Mouse (Mus musculus): Measurements from ENCODE around the gene Selp.

The Selp gene

DNA sequence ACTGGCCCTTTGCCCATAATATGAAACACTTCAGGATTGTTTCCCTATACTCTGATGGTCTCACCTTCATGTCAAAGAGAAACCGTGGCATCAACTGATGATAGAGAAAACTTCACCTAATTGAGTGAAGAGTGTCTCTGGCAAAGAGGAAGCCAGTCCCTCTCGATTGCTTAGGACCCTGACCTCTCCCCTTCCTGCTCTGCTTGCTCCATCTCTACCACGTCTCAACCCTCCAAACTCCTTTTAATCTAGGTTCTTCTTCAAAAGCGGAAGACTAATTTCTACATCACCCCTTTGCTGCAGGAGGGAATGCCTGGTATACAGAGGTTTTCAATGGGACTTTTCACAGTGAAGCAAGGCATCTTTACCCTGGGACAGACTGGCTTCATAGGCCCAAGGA lies 58.1 kb downstream of the Selp start:
- no peak for DNase-seq (ENCODE audit: inconsistent age in 2 of 2, low spot score in 1 of 2)

DNA sequence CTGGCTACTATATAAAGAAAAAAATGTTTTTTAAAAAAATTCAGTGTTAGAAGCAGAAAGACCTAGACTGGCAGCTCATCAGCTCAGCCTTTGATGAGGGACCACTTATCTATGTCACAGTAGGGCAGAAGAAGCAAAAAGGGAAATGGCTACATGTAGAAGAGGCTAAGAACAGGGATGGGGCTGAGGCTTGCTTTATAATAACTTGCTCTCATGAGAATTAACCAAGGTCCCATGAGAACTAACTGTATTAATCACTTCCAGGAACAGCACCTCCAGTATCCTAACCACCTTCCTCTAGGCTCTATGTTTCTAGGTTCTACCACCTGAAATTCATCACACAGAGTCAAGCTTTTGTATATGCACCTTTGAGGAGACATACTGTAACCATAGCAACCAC lies 61.8 kb downstream of the Selp start:
- no peak for DNase-seq (ENCODE audit: inconsistent age in 2 of 2, low spot score in 1 of 2)

DNA sequence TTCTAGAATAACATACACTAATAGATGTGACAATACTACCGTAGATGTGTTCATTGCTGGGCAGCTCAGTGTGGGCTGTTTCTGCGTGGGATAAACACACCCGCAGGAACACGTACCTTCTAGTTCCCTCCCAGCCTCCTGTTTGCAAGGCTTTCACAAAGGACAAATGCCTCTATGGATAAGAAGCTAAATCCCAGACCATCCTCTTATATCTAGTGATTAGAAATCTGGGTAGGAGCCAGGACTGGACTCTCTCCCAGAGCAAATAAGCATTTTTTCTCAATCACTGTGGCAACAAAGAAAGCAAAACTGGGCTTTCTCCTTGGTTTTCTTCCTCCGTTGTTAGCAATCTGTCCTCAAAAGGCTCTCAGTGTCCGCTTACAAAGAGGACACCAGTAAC lies 63.4 kb downstream of the Selp start:
- DNase-seq (ENCODE audit: inconsistent age in 2 of 2, low spot score in 1 of 2), result no peak

DNA sequence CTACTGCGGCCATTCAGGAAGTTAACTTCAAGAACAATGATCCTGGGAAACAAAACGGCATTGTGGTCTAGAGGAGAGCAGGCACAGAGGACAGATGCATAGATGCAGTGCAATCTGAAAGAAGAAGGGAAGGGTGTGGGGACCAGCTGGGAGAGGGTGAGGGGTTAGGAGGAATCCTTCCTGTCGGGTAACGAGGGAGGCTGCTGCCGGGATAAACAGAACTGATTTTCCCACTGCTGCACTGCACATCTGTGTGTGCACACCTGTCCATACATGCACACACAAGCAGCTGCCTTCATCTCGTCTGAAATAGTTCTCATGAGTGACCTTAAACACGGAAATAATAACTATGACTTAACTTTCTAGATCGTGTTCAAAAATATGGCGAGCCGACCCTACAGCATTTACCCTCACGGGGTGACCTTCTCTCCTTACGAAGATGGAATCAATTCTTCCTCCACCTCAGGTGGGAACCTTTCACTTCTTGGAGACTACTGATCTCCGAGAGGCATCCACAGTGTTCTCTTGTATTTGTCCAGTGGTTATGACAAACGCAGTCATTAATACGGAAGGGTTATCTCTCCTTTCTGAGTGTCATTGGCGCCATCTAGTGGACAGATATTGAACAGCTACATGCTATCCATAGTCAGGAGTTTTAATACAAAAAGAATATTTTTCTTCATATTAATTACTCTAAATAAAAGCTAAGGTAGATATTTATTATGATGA lies 69.2 kb downstream of the Selp start:
- peak; percentile 47 to 92 for DNase-seq (ENCODE audit: inconsistent age in 2 of 2, low spot score in 1 of 2)

DNA sequence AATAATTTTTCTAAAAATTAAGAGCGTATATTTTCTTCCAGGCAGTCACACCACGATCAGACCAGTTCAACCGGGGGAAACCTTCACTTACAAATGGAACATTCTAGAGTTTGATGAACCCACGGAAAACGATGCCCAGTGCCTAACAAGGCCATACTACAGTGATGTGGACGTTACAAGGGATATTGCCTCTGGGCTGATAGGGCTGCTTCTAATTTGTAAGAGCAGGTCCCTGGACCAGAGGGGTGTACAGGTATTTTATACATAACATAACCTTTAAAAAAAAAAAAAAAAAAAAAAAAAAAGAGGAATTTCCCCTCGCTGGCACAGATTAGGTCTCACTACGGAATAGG lies 69.8 kb downstream of the Selp start:
- no peak for DNase-seq (ENCODE audit: inconsistent age in 2 of 2, low spot score in 1 of 2)

DNA sequence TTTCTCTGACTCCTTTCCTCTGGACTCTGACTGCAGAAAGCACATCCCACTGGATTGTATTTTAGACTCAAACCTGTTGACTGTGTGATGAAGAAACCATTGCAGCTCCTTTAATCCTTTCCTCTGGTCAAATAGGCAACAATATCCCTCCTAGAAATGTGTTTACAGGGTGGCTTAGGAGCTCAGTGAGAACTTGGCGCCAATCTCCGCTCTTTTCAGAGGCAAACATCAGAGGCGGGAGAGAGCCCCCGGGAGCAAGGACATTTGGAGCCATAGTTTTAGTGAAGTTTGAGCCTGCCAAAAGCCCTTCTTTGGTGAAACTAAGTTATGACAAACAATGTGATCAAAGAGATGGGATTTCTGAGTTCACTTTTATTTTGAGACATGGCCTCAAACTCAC lies 70.3 kb downstream of the Selp start:
- peak; percentile 39 to 75 for DNase-seq (ENCODE audit: inconsistent age in 2 of 2, low spot score in 1 of 2)

DNA sequence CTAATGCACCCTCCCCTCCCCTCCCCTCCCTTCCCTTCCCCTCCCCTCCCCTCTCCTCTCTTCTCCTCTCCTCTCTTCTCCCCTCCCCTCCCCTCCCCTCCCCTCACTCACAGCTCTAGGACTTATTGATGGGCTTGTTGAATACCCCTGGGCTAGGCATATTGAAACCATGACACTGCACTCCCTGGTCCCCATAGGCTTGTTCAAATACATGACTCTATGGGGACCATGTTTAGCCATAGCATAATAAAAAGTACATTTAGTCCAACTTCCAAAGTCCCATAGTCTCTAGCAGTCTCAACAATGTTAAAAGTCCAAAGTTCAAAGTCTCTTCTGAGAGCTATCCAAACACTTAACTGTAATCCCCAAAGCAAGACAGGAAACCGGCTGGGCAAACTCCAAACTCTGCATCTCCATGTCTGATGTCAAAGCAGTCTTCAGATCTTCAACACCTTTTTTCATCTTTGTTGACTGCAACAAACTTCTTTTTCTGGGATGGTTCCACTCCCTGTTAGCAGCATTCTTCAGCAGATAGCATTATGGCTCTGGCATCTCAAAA lies 72.0 kb downstream of the Selp start:
- no peak for DNase-seq (ENCODE audit: inconsistent age in 2 of 2, low spot score in 1 of 2)

DNA sequence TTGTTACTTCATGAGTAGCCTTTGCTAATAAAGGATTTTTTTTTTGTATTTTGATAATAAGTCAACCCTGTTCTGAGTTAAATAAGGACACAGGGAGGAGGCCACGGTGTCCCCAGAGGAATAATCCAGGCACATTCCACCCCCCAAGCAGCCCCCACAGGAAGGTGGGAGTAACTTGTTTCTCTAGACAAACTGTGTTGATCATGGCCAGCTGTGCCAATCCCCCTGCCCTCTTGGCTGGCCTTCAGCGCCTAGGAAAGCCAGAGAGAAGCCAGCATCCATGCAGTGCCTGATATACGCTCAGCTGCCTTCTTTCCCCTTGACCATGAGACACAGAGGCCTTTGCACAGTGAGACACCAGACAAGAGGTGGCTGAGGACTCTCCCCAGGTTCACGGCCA lies 84.5 kb downstream of the Selp start:
- no peak for DNase-seq (ENCODE audit: inconsistent age in 2 of 2, low spot score in 1 of 2)

Data from adrenal gland, adult (tissue).